In genomic region chr16:65472472-65473001, GRCm38 (mm10) we compare ENCODE assay signal across 9 mouse cellular contexts. TPM values are rescaled to one million over a fixed set of nuclear protein-coding genes. Genes with fewer than 3 reads are reported as not detected.
DNase-seq lines count a peak whose midpoint lies in the region; ATAC-seq and TF ChIP-seq lines count a peak whose summit lies in the region.
"Had no signal": no experiment of that assay in that cellular context is flagged by ENCODE, and none has a peak within 500 bp of the region (broad histone marks: within the 10 kb centered on the region; RNA-seq: fewer than 3 reads in every experiment).

No protein-coding gene starts in this region.

- H3K4me3 ChIP-seq in lung, embryonic 14.5 days (ENCODE audit: low read depth, low read length), result no peak overlapping the region
- no peak overlapping the region for H3K4me3 ChIP-seq in lung, adult 2 months (replicated peaks; ENCODE audit: extremely low read depth, low read depth, low read length)
- H3K4me3 ChIP-seq in midbrain, embryonic 12.5 days, result no peak overlapping the region

- H3K27me3 ChIP-seq in lung, embryonic 14.5 days (ENCODE audit: insufficient read depth, low read length), result no peaks in the 10 kb centered on the region
- no peaks in the 10 kb centered on the region for H3K27me3 ChIP-seq in midbrain, embryonic 12.5 days

- no peak for TF ChIP-seq POLR2A in lung, adult 2 months (IDR thresholded peaks at IDR 0.05; ENCODE audit: borderline replicate concordance, extremely low read depth, low read depth, low read length)

- no peaks in the 10 kb centered on the region for H3K36me3 ChIP-seq in lung, embryonic 14.5 days (ENCODE audit: insufficient read depth)
- no peaks in the 10 kb centered on the region for H3K36me3 ChIP-seq in midbrain, embryonic 12.5 days

- DNase-seq in cerebellum, adult 9-10 months, result peak; percentile 6
- DNase-seq in cerebellum, adult 18-20 months, result no peak
- DNase-seq in lung, embryonic 14.5 days, result peak; percentile 74
- DNase-seq in lung, adult 2 months, result no peak
- DNase-seq in brain, adult 2 months (ENCODE audit: low read depth, low spot score), result peak; percentile 65
- DNase-seq in induced T-regulatory cell, adult 2 months (ENCODE audit: low read depth), result peak; percentile 28
- DNase-seq in spleen, postnatal 14 days (ENCODE audit: low spot score in 2 of 2), result no peak

- H3K9me3 ChIP-seq in lung, embryonic 14.5 days (ENCODE audit: low read depth, low read length), result no peaks in the 10 kb centered on the region
- H3K9me3 ChIP-seq in midbrain, embryonic 12.5 days, result no peaks in the 10 kb centered on the region

- WGBS in lung, embryonic 14.5 days, result 8% methylated on average over 5 of the region's 5 CpGs
- 12% methylated on average over 5 of the region's 5 CpGs for WGBS in lung, adult 2 months
- 14% methylated on average over 5 of the region's 5 CpGs for WGBS in midbrain, embryonic 12.5 days

- ATAC-seq in lung, embryonic 14.5 days (ENCODE audit: insufficient read depth), result no peak
- peak; percentile 66; the same call in 1 of the 2 replicates for ATAC-seq in midbrain, embryonic 12.5 days (ENCODE audit: low FRiP score, low read depth)

- H3K4me1 ChIP-seq in lung, embryonic 14.5 days (ENCODE audit: insufficient read depth), result no peaks in the 10 kb centered on the region
- H3K4me1 ChIP-seq in lung, adult 2 months (ENCODE audit: control insufficient read depth, insufficient read depth, low read length), result no peaks in the 10 kb centered on the region
- no peaks in the 10 kb centered on the region for H3K4me1 ChIP-seq in midbrain, embryonic 12.5 days

- peak; percentile 77 for TF ChIP-seq CTCF in lung, embryonic 14.5 days (IDR thresholded peaks at IDR 0.05; ENCODE audit: low read depth)
- no peak for TF ChIP-seq CTCF in lung, adult 2 months (IDR thresholded peaks at IDR 0.05; ENCODE audit: insufficient read depth, low read length)

- no peak overlapping the region for H3K27ac ChIP-seq in lung, embryonic 14.5 days (ENCODE audit: low read depth)
- no peak overlapping the region for H3K27ac ChIP-seq in midbrain, embryonic 12.5 days (replicated peaks)

- H3K4me2 ChIP-seq in lung, embryonic 14.5 days, result no peak overlapping the region
- no peak overlapping the region for H3K4me2 ChIP-seq in midbrain, embryonic 12.5 days (replicated peaks)

- no peak overlapping the region for H3K9ac ChIP-seq in lung, embryonic 14.5 days
- H3K9ac ChIP-seq in midbrain, embryonic 12.5 days (replicated peaks), result no peak overlapping the region

RNA-seq across cellular contexts. Expression of gene Pou1f1, which starts 47.8 kb away (rescaled TPM):
- polyA plus RNA-seq in lung, embryonic 14.5 days (2014; fragmentation: Nextera tagmentation; extraction: Ambion mirVana), result not detected in 2 replicates
- polyA plus RNA-seq in lung, adult 2 months (2012; rRNA removed), result not detected in 2 replicates
- not detected in 2 replicates for polyA plus RNA-seq in midbrain, embryonic 12.5 days (2016; fragmentation: Nextera tagmentation; extraction: Ambion mirVana)
- polyA plus RNA-seq: liver, embryonic 16.5 days had no signal

Comparison
In these comparisons a context has a peak if more than half of its experiments do, and no peak if none do; other contexts are left out.
1. DNase-seq: peak in cerebellum, adult 9-10 months (single experiment), lung, embryonic 14.5 days (single experiment), brain, adult 2 months (single experiment) and induced T-regulatory cell, adult 2 months (single experiment); none in cerebellum, adult 18-20 months (0 of 2), lung, adult 2 months (single experiment) and spleen, postnatal 14 days (0 of 2).